Mouse (Mus musculus) heart, embryonic 11.5 days (tissue): ENCODE data around the gene Pnpla1. TPM values are rescaled to one million over a fixed set of nuclear protein-coding genes. Genes with fewer than 3 reads are reported as not detected.

Source experiments
- ATAC-seq: fragments of 200-750 bp; cut with Nextera tagmentation; replicated peaks from 2 replicates; pipeline ENCODE4 v1.8.0; 2017; ENCODE audit warnings: moderate library complexity; ENCODE audit not compliant: insufficient number of reproducible peaks, low FRiP score, low TSS enrichment
- H3K27ac ChIP-seq: fragments of 300-500 bp; sonication (generic); 2 replicates; pipeline ENCODE4 v1.5.1; 2014; ENCODE audit warnings: mild to moderate bottlenecking, low read depth, low read length
- H3K27me3 ChIP-seq: fragments of 300-500 bp; sonication (generic); 2 replicates; pipeline ENCODE4 v1.6.1; 2014; ENCODE audit warnings: mild to moderate bottlenecking, low read length, mixed read lengths; ENCODE audit not compliant: control insufficient read depth, insufficient read depth
- H3K36me3 ChIP-seq: fragments of 300-500 bp; sonication (generic); 2 replicates; pipeline ENCODE4 v1.6.1; 2014; ENCODE audit warnings: mild to moderate bottlenecking, low read length, moderate library complexity, mixed read lengths; ENCODE audit not compliant: control insufficient read depth, insufficient read depth
- H3K4me1 ChIP-seq: fragments of 300-500 bp; sonication (generic); 2 replicates; pipeline ENCODE4 v1.6.1; 2014; ENCODE audit warnings: low read length; ENCODE audit not compliant: control insufficient read depth, insufficient read depth
- H3K4me2 ChIP-seq: fragments of 300-500 bp; sonication (generic); 2 replicates; pipeline ENCODE4 v1.6.1; 2014; ENCODE audit warnings: mild to moderate bottlenecking, moderate library complexity
- H3K4me3 ChIP-seq: fragments of 300-500 bp; sonication (generic); 2 replicates; pipeline ENCODE4 v1.5.1; 2014; ENCODE audit warnings: low read depth, low read length
- H3K9ac ChIP-seq: fragments of 300-500 bp; sonication (generic); 2 replicates; pipeline ENCODE4 v1.6.1; 2014; ENCODE audit warnings: mild to moderate bottlenecking, low read depth, low read length, moderate library complexity
- H3K9me3 ChIP-seq: fragments of 300-500 bp; sonication (generic); replicated peaks from 2 replicates; pipeline ENCODE4 v1.6.1; 2016; ENCODE audit warnings: low read length; ENCODE audit not compliant: control insufficient read depth
- WGBS: fragments of 180-500 bp; shearing (Covaris S2); extraction: QIAGEN DNeasy Blood & Tissue Kit; methylation state at CpG from one replicate; pipeline ENCODE4 v1.1.7; 2014; ENCODE audit not compliant: insufficient replicate concordance; 5-methylcytosine and 5-hydroxymethylcytosine counted together
- polyA plus RNA-seq: library from polyadenylated mRNA; unstranded; fragments of >200 nt; fragmentation: Nextera tagmentation; extraction: Ambion mirVana; gene quantifications from 2 replicates; pipeline ENCODE4 v1.2.1, GENCODE M21; 2014

Pnpla1 gene
- polyA plus RNA-seq, 1 experiment from 2014 or later, result 0.06 TPM

DNA sequence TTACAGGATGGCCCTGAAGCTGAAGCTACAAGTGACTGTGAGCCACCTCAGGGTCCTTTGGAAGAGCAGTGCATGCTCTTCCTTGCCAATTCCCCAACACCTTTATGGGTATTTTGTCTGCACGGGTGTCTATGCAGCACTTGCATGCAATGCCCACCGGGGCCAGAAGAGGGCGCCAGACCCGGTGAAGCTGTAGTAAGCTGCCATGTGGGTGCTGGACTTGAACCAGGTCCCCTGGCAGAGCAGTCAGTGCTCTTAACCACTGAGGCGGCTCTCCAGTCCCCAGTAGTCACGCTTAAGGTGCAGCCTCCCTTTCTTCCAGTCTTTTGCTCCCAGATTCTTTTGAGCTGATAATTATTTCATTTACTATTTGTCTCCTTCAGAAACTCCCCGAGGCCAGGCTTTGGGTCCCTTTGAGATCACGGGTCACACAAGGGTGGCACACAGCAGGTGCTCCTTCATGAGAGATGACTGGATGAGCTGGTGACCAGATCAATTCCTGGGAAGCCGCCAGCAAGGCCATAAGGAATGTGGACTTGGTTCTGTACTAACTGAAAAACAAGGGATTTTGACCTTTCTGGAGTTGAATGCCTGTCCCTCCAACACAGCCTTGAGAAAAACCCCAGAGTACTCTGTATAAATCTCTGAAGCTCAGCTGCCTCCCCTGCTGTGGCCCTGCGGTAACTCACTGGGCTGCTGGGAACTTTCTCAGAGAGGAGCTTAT is 78.6 kb downstream of the Pnpla1 start:
- no peak overlapping the region for H3K9ac ChIP-seq
- ATAC-seq, result no peak
- no peaks in the 10 kb centered on the region for H3K9me3 ChIP-seq
- H3K4me3 ChIP-seq, result no peak overlapping the region
- 83% methylated on average over 10 of the region's 10 CpGs for WGBS
- H3K27ac ChIP-seq, result no peak overlapping the region
- H3K4me1 ChIP-seq, result 0 out of 2 replicates have a peak, but pooled peaks cover 3% of the 10 kb centered on the region
- no peaks in the 10 kb centered on the region for H3K27me3 ChIP-seq
- no peaks in the 10 kb centered on the region for H3K36me3 ChIP-seq
- no peak overlapping the region for H3K4me2 ChIP-seq

Other genes starting within 250 kb of the Pnpla1 start
- gene Srpk1, start 235.7 kb upstream of the Pnpla1 start, polyA plus RNA-seq, result 58.1 and 79.5 TPM in 2 replicates
- 0.14 and 0.84 TPM in 2 replicates for gene Slc26a8, start 168.2 kb upstream of the Pnpla1 start, polyA plus RNA-seq
- 37.1 and 37.4 TPM in 2 replicates for gene Mapk14, start 167.1 kb upstream of the Pnpla1 start, polyA plus RNA-seq
- 1.8 and 2.3 TPM in 2 replicates for gene AC170998.1, start 132.3 kb upstream of the Pnpla1 start, polyA plus RNA-seq
- 2.6 and 2.9 TPM in 2 replicates for gene Mapk13, start 89.1 kb upstream of the Pnpla1 start, polyA plus RNA-seq
- 12.1 and 13.4 TPM in 2 replicates for gene Brpf3, start 57.3 kb upstream of the Pnpla1 start, polyA plus RNA-seq
- 0.06 TPM in 1 of 2 replicates, not detected in the other for gene 4930539E08Rik, start 56.9 kb downstream of the Pnpla1 start, polyA plus RNA-seq
- gene Pxt1, start 85.4 kb downstream of the Pnpla1 start, polyA plus RNA-seq, result 0.21 TPM in 1 of 2 replicates, not detected in the other
- 60.0 and 69.6 TPM in 2 replicates for gene Kctd20, start 93.5 kb downstream of the Pnpla1 start, polyA plus RNA-seq
- gene Stk38, start 149.6 kb downstream of the Pnpla1 start, polyA plus RNA-seq, result 92.7 and 98.4 TPM in 2 replicates
- 420 and 433 TPM in 2 replicates for gene Srsf3, start 174.2 kb downstream of the Pnpla1 start, polyA plus RNA-seq
- 39.3 TPM in 2 replicates for gene Cdkn1a, start 232.6 kb downstream of the Pnpla1 start, polyA plus RNA-seq